Mouse (Mus musculus): ENCODE results near the gene Slc1a2. TPM values are rescaled to one million over a fixed set of nuclear protein-coding genes. Genes with fewer than 3 reads are reported as not detected.

Slc1a2 gene
- polyA plus RNA-seq, 1 experiment = 1.6 TPM

- no peak for DNase-seq
- no peak overlapping the region for H3K4me3 ChIP-seq (ENCODE audit: insufficient read depth, low read depth, low read length)
- no peak overlapping the region for H3K27ac ChIP-seq (ENCODE audit: insufficient read depth, low read depth, low read length)
- no peaks in the 10 kb centered on the region for H3K27me3 ChIP-seq (replicated peaks; ENCODE audit: control insufficient read depth, insufficient read depth, low read length)
- H3K36me3 ChIP-seq (ENCODE audit: control insufficient read depth, insufficient read depth, low read length) = no peaks in the 10 kb centered on the region
- 65% methylated on average over 4 of the region's 4 CpGs for WGBS
- H3K4me1 ChIP-seq (ENCODE audit: control insufficient read depth, insufficient read depth, low read length) = no peaks in the 10 kb centered on the region
- no peak for TF ChIP-seq CTCF (conservative IDR thresholded peaks at IDR 0.05; ENCODE audit: insufficient read depth, insufficient read length, low read depth, low read length)
- TF ChIP-seq POLR2A (IDR thresholded peaks at IDR 0.05; ENCODE audit: low read depth, low read length) = no peak
These were observed 154.3 kb downstream of the Slc1a2 start for GRCm38 (mm10) chr2:102812756-102813155.

- no peak for TF ChIP-seq POLR2A (IDR thresholded peaks at IDR 0.05; ENCODE audit: low read depth, low read length)
- no peak for TF ChIP-seq CTCF (conservative IDR thresholded peaks at IDR 0.05; ENCODE audit: insufficient read depth, insufficient read length, low read depth, low read length)
- Histone ChIP-seq H3K36me3 (ENCODE audit: control insufficient read depth, insufficient read depth, low read length) (no peaks in the 10 kb centered on the region), H3K27me3 (replicated peaks; ENCODE audit: control insufficient read depth, insufficient read depth, low read length) (no peaks in the 10 kb centered on the region), H3K4me1 (ENCODE audit: control insufficient read depth, insufficient read depth, low read length) (no peaks in the 10 kb centered on the region), H3K4me3 (ENCODE audit: insufficient read depth, low read depth, low read length) (no peak overlapping the region), H3K27ac (ENCODE audit: insufficient read depth, low read depth, low read length) (no peak overlapping the region)
- peak; percentile 14 for DNase-seq
- WGBS = 28% methylated on average over 6 of the region's 6 CpGs
These were observed 156.9 kb downstream of the Slc1a2 start for GRCm38 (mm10) chr2:102815289-102815809.

- Histone ChIP-seq H3K27me3 (replicated peaks; ENCODE audit: control insufficient read depth, insufficient read depth, low read length) (no peaks in the 10 kb centered on the region), H3K4me1 (ENCODE audit: control insufficient read depth, insufficient read depth, low read length) (no peaks in the 10 kb centered on the region), H3K36me3 (ENCODE audit: control insufficient read depth, insufficient read depth, low read length) (no peaks in the 10 kb centered on the region), H3K4me3 (ENCODE audit: insufficient read depth, low read depth, low read length) (no peak overlapping the region), H3K27ac (ENCODE audit: insufficient read depth, low read depth, low read length) (no peak overlapping the region)
- TF ChIP-seq CTCF (conservative IDR thresholded peaks at IDR 0.05; ENCODE audit: insufficient read depth, insufficient read length, low read depth, low read length) = no peak
- no peak for TF ChIP-seq POLR2A (IDR thresholded peaks at IDR 0.05; ENCODE audit: low read depth, low read length)
- WGBS = 51% methylated on average over 5 of the region's 5 CpGs
- no peak for DNase-seq
These were observed 161.8 kb downstream of the Slc1a2 start for GRCm38 (mm10) chr2:102820225-102820711.

- no peak for DNase-seq
- TF ChIP-seq CTCF (conservative IDR thresholded peaks at IDR 0.05; ENCODE audit: insufficient read depth, insufficient read length, low read depth, low read length) (no peak), POLR2A (IDR thresholded peaks at IDR 0.05; ENCODE audit: low read depth, low read length) (no peak)
- no peaks in the 10 kb centered on the region for H3K4me1 ChIP-seq (ENCODE audit: control insufficient read depth, insufficient read depth, low read length)
- no peak overlapping the region for H3K27ac ChIP-seq (ENCODE audit: insufficient read depth, low read depth, low read length)
- no peak overlapping the region for H3K4me3 ChIP-seq (ENCODE audit: insufficient read depth, low read depth, low read length)
- 79% methylated on average over 8 of the region's 8 CpGs for WGBS
- no peaks in the 10 kb centered on the region for H3K36me3 ChIP-seq (ENCODE audit: control insufficient read depth, insufficient read depth, low read length)
- no peaks in the 10 kb centered on the region for H3K27me3 ChIP-seq (replicated peaks; ENCODE audit: control insufficient read depth, insufficient read depth, low read length)
These were observed 162.3 kb downstream of the Slc1a2 start for GRCm38 (mm10) chr2:102820790-102821189.

- no peaks in the 10 kb centered on the region for H3K4me1 ChIP-seq (ENCODE audit: control insufficient read depth, insufficient read depth, low read length)
- TF ChIP-seq CTCF (conservative IDR thresholded peaks at IDR 0.05; ENCODE audit: insufficient read depth, insufficient read length, low read depth, low read length) (no peak), POLR2A (IDR thresholded peaks at IDR 0.05; ENCODE audit: low read depth, low read length) (no peak)
- H3K27ac ChIP-seq (ENCODE audit: insufficient read depth, low read depth, low read length) = no peak overlapping the region
- H3K27me3 ChIP-seq (replicated peaks; ENCODE audit: control insufficient read depth, insufficient read depth, low read length) = no peaks in the 10 kb centered on the region
- H3K36me3 ChIP-seq (ENCODE audit: control insufficient read depth, insufficient read depth, low read length) = no peaks in the 10 kb centered on the region
- WGBS = 92% methylated on average over 6 of the region's 6 CpGs
- no peak for DNase-seq
- no peak overlapping the region for H3K4me3 ChIP-seq (ENCODE audit: insufficient read depth, low read depth, low read length)
These were observed 163.6 kb downstream of the Slc1a2 start for GRCm38 (mm10) chr2:102822036-102822435.

GRCm38 (mm10) chr2:102825961-102826633 lies 167.6 kb downstream of the Slc1a2 start:
- no peaks in the 10 kb centered on the region for H3K4me1 ChIP-seq (ENCODE audit: control insufficient read depth, insufficient read depth, low read length)
- H3K36me3 ChIP-seq (ENCODE audit: control insufficient read depth, insufficient read depth, low read length) = no peaks in the 10 kb centered on the region
- H3K27me3 ChIP-seq (replicated peaks; ENCODE audit: control insufficient read depth, insufficient read depth, low read length) = no peaks in the 10 kb centered on the region
- 90% methylated on average over 9 of the region's 9 CpGs for WGBS
- H3K4me3 ChIP-seq (ENCODE audit: insufficient read depth, low read depth, low read length) = no peak overlapping the region
- DNase-seq = no peak
- H3K27ac ChIP-seq (ENCODE audit: insufficient read depth, low read depth, low read length) = no peak overlapping the region
- TF ChIP-seq POLR2A (IDR thresholded peaks at IDR 0.05; ENCODE audit: low read depth, low read length) (no peak), CTCF (conservative IDR thresholded peaks at IDR 0.05; ENCODE audit: insufficient read depth, insufficient read length, low read depth, low read length) (no peak)

GRCm38 (mm10) chr2:102827841-102828240 lies 169.4 kb downstream of the Slc1a2 start:
- DNase-seq = no peak
- WGBS = 38% methylated on average over 1 of the region's 1 CpGs
- no peaks in the 10 kb centered on the region for H3K27me3 ChIP-seq (replicated peaks; ENCODE audit: control insufficient read depth, insufficient read depth, low read length)
- TF ChIP-seq CTCF (conservative IDR thresholded peaks at IDR 0.05; ENCODE audit: insufficient read depth, insufficient read length, low read depth, low read length) (no peak), POLR2A (IDR thresholded peaks at IDR 0.05; ENCODE audit: low read depth, low read length) (no peak)
- no peaks in the 10 kb centered on the region for H3K4me1 ChIP-seq (ENCODE audit: control insufficient read depth, insufficient read depth, low read length)
- no peak overlapping the region for H3K4me3 ChIP-seq (ENCODE audit: insufficient read depth, low read depth, low read length)
- no peaks in the 10 kb centered on the region for H3K36me3 ChIP-seq (ENCODE audit: control insufficient read depth, insufficient read depth, low read length)
- H3K27ac ChIP-seq (ENCODE audit: insufficient read depth, low read depth, low read length) = no peak overlapping the region
